Mouse (Mus musculus): ENCODE data around the gene Sirpb1b.
"Not testable (repeated sequence)": the region's sequence is repeated elsewhere in the genome, so short reads cannot be mapped to it uniquely, and the experiment has no call there.

DNA sequence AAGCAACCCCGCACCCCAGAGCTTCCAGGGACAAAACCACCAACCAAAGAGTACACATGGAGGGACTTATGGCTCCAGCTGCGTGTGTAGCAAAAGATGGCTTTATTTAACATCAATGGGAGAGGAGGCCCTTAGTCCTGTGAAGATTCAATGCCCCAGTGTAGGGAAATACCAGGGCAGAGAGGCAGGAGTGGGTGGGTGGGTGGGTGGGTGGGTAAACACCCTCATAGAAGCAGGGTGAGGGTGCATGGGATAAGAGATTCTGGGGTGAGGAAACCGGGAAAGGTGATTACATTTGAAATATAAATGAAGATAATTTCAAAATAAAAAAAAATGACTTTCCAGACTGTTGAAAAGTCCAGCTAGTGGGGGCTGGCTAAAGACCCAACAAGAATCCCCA is 8.1 kb upstream of the Sirpb1b start:
- TF ChIP-seq CTCF, POLR2A (IDR thresholded peaks at IDR 0.05; ENCODE audit: extremely low read depth, insufficient read depth, low read length): not testable (repeated sequence)

Measured in cortical plate, adult 2 months (tissue).